Comparison of ENCODE assay signal across 12 mouse cellular contexts in genomic region chr9:62627071-62628000, GRCm38 (mm10). TPM values are rescaled to one million over a fixed set of nuclear protein-coding genes. Genes with fewer than 3 reads are reported as not detected.
DNase-seq lines count a peak whose midpoint lies in the region.
"Had no signal": no experiment of that assay in that cellular context is flagged by ENCODE, and none has a peak within 500 bp of the region (broad histone marks: within the 10 kb centered on the region; RNA-seq: fewer than 3 reads in every experiment).

No protein-coding gene starts in this region.

- intact Hi-C loops in gastrocnemius, postnatal 36 days (cut with DNase I), result loop anchor here (5.0 kb wide), 1 partner anchor 150 kb away; no protein-coding TSS in a partner anchor
- intact Hi-C loops in left cerebral cortex, postnatal 4 days (cut with DNase I), result no loop called here

- DNase-seq in heart, adult 18-20 months, result peak; percentile 68 to 79
- no peak for DNase-seq in heart, postnatal 4 days
- DNase-seq in urinary bladder, postnatal 36 days (ENCODE audit: low spot score in 2 of 2), result peak; percentile 39 to 54
- no peak for DNase-seq in urinary bladder, postnatal 4 days (ENCODE audit: low spot score in 2 of 2)
- peak; percentile 51 to 58 for DNase-seq in gastrocnemius, postnatal 36 days
- no peak for DNase-seq in cerebellum, adult 18-20 months
- no peak for DNase-seq in left cerebral cortex, postnatal 4 days
- DNase-seq in right cerebral cortex, postnatal 14 days, result no peak
- DNase-seq: cerebellum, postnatal 10 days; kidney, adult 11 months; lung, embryonic 14.5 days; thymus, postnatal 25 days had no signal

RNA-seq across cellular contexts. Expression of gene Itga11, which starts 50.3 kb away (rescaled TPM):
- 1 to 10 TPM; 1.1 to 1.3 TPM for total RNA-seq in heart, adult 18-20 months (2021)
- 1 to 10 TPM in 1 of 2 experiments, under 1 TPM in 1; 0.98 to 1.1 TPM for total RNA-seq in heart, postnatal 4 days (2021)
- total RNA-seq in gastrocnemius, postnatal 36 days (2021), result 1 to 10 TPM; 3.2 to 3.3 TPM
- total RNA-seq in left cerebral cortex, postnatal 4 days (2021), result 1 to 10 TPM; 1.7 to 1.8 TPM

Comparison
In these comparisons a context has a peak if more than half of its experiments do, and no peak if none do; other contexts are left out.
1. DNase-seq: peak in heart, adult 18-20 months (2 of 2), urinary bladder, postnatal 36 days (2 of 2) and gastrocnemius, postnatal 36 days (2 of 2); none in heart, postnatal 4 days (single experiment), urinary bladder, postnatal 4 days (0 of 2), cerebellum, adult 18-20 months (0 of 2), left cerebral cortex, postnatal 4 days (single experiment) and right cerebral cortex, postnatal 14 days (single experiment).